Mouse (Mus musculus): ENCODE measurements around the gene Ammecr1. TPM values are rescaled to one million over a fixed set of nuclear protein-coding genes. Genes with fewer than 3 reads are reported as not detected.

The Ammecr1 gene
- total RNA-seq, 1 experiment, result 10.1 TPM

DNA sequence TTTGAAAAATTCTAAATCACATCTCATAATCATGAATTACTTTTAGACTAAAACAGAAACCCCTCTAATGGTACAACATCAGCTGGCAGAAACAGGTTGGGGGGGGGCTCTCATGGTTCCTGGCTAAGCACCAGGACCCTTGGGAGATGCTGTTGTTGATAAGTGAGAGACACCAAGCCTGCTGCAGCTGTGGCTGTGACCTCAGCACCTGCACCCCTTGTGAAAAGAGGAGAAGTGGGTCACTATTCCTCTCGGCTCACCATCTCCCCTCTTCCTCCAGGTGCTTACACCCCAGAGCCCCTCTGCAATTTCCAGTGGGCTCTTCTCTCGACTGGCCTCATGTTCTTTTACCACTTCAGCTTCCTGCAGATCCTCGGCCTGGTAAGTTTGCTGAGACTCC lies 134.3 kb downstream of the Ammecr1 start:
- DNase-seq (ENCODE audit: low read depth, low spot score), result no peak
- Histone ChIP-seq H3K9me3 (ENCODE audit: control insufficient read depth, insufficient read depth, low read depth, low read length) (no peaks in the 10 kb centered on the region), H3K36me3 (ENCODE audit: control insufficient read depth, insufficient read depth, low read length, poor library complexity, severe bottlenecking) (no peaks in the 10 kb centered on the region), H3K27ac (ENCODE audit: insufficient read depth, low read depth, low read length, poor library complexity, severe bottlenecking) (no peak overlapping the region), H3K9ac (ENCODE audit: insufficient read depth, low read depth, low read length, poor library complexity, severe bottlenecking) (no peak overlapping the region), H3K4me1 (ENCODE audit: control insufficient read depth in 2 of 2, insufficient read depth in 2 of 2, low read length in 2 of 2, poor library complexity in 1 of 2) (no peaks in the 10 kb centered on the region), H3K4me3 (ENCODE audit: insufficient read depth in 1 of 2, low read depth in 1 of 2, low read length in 2 of 2, poor library complexity in 1 of 2, severe bottlenecking in 1 of 2) (no peak overlapping the region)
- in situ Hi-C loops (cut with MboI; ENCODE audit: low sequenced_read_pairs in 2 of 2, unreplicated experiment in 2 of 2), result no loop called here
- TF ChIP-seq ZNF384 (IDR thresholded peaks at IDR 0.05; ENCODE audit: low read depth, low read length) (no peak), ZC3H11A (IDR thresholded peaks at IDR 0.05; ENCODE audit: borderline replicate concordance, low read depth, low read length) (no peak), CHD2 (IDR thresholded peaks at IDR 0.05; ENCODE audit: low read depth, low read length) (no peak), HCFC1 (IDR thresholded peaks at IDR 0.05; ENCODE audit: borderline replicate concordance, insufficient read depth, low read length) (no peak)

GRCm38 (mm10) chrX:142830572-142830971 lies 136.0 kb downstream of the Ammecr1 start:
- in situ Hi-C loops (cut with MboI; ENCODE audit: low sequenced_read_pairs in 2 of 2, unreplicated experiment in 2 of 2), result no loop called here
- no peak for TF ChIP-seq ZC3H11A (IDR thresholded peaks at IDR 0.05; ENCODE audit: borderline replicate concordance, low read depth, low read length)
- TF ChIP-seq HCFC1 (IDR thresholded peaks at IDR 0.05; ENCODE audit: borderline replicate concordance, insufficient read depth, low read length), result no peak
- no peak for TF ChIP-seq ZNF384 (IDR thresholded peaks at IDR 0.05; ENCODE audit: low read depth, low read length)
- no peak for TF ChIP-seq CHD2 (IDR thresholded peaks at IDR 0.05; ENCODE audit: low read depth, low read length)
- TF ChIP-seq MAFK (IDR thresholded peaks at IDR 0.05; ENCODE audit: insufficient read depth, low read depth, low read length), result no peak
- H3K27ac ChIP-seq (ENCODE audit: insufficient read depth, low read depth, low read length, poor library complexity, severe bottlenecking), result no peak overlapping the region
- H3K4me3 ChIP-seq (ENCODE audit: insufficient read depth in 1 of 2, low read depth in 1 of 2, low read length in 2 of 2, poor library complexity in 1 of 2, severe bottlenecking in 1 of 2), result no peak overlapping the region
- no peaks in the 10 kb centered on the region for H3K36me3 ChIP-seq (ENCODE audit: control insufficient read depth, insufficient read depth, low read length, poor library complexity, severe bottlenecking)
- no peak overlapping the region for H3K9ac ChIP-seq (ENCODE audit: insufficient read depth, low read depth, low read length, poor library complexity, severe bottlenecking)
- no peaks in the 10 kb centered on the region for H3K9me3 ChIP-seq (ENCODE audit: control insufficient read depth, insufficient read depth, low read depth, low read length)
- H3K4me1 ChIP-seq (ENCODE audit: control insufficient read depth in 2 of 2, insufficient read depth in 2 of 2, low read length in 2 of 2, poor library complexity in 1 of 2), result no peaks in the 10 kb centered on the region
- no peak for DNase-seq (ENCODE audit: low read depth, low spot score)

DNA sequence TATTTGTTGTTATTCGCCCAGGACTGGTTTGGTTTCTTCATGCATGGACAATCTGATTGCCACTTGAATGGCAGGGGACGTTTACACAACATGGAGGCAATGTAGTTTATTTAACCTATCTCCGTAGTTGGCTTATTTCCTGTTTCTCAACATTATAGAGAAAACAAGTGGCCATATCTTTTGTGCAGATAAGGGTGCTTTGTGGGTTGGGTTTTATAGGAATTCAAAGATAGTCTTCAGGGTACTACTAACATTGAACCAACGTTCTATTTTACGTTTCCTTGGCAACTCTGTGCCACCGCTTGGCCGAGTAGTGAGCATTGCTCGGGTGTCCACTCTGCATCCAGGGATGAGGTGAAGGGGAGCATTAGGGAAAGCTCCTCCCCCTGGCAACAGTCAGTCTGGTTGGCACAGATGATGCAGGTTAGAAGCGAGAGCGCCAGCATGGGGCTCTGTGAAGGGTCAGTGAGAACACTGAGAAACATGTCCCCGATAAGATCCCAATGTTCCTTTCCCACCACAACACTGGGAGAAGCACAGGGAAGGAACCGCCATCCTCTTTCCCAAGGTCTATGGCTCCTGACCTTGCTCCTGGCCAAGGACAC lies 136.6 kb downstream of the Ammecr1 start:
- in situ Hi-C loops (cut with MboI; ENCODE audit: low sequenced_read_pairs in 2 of 2, unreplicated experiment in 2 of 2), result loop anchor here (10.0 kb wide), 2 partner anchors 225 to 615 kb away; no protein-coding TSS in a partner anchor
- H3K9me3 ChIP-seq (ENCODE audit: control insufficient read depth, insufficient read depth, low read depth, low read length), result no peaks in the 10 kb centered on the region
- H3K4me1 ChIP-seq (ENCODE audit: control insufficient read depth in 2 of 2, insufficient read depth in 2 of 2, low read length in 2 of 2, poor library complexity in 1 of 2), result no peaks in the 10 kb centered on the region
- H3K4me3 ChIP-seq (ENCODE audit: insufficient read depth in 1 of 2, low read depth in 1 of 2, low read length in 2 of 2, poor library complexity in 1 of 2, severe bottlenecking in 1 of 2), result no peak overlapping the region
- DNase-seq (ENCODE audit: low read depth, low spot score), result no peak
- H3K9ac ChIP-seq (ENCODE audit: insufficient read depth, low read depth, low read length, poor library complexity, severe bottlenecking), result no peak overlapping the region
- TF ChIP-seq CHD2 (IDR thresholded peaks at IDR 0.05; ENCODE audit: low read depth, low read length), result no peak
- TF ChIP-seq ZC3H11A (IDR thresholded peaks at IDR 0.05; ENCODE audit: borderline replicate concordance, low read depth, low read length), result no peak
- TF ChIP-seq MAFK (IDR thresholded peaks at IDR 0.05; ENCODE audit: insufficient read depth, low read depth, low read length), result no peak
- no peak for TF ChIP-seq HCFC1 (IDR thresholded peaks at IDR 0.05; ENCODE audit: borderline replicate concordance, insufficient read depth, low read length)
- no peak for TF ChIP-seq ZNF384 (IDR thresholded peaks at IDR 0.05; ENCODE audit: low read depth, low read length)
- no peak overlapping the region for H3K27ac ChIP-seq (ENCODE audit: insufficient read depth, low read depth, low read length, poor library complexity, severe bottlenecking)
- H3K36me3 ChIP-seq (ENCODE audit: control insufficient read depth, insufficient read depth, low read length, poor library complexity, severe bottlenecking), result no peaks in the 10 kb centered on the region

GRCm38 (mm10) chrX:142829267-142829666 lies 137.3 kb downstream of the Ammecr1 start:
- DNase-seq (ENCODE audit: low read depth, low spot score), result no peak
- no peak for TF ChIP-seq HCFC1 (IDR thresholded peaks at IDR 0.05; ENCODE audit: borderline replicate concordance, insufficient read depth, low read length)
- no peak for TF ChIP-seq CHD2 (IDR thresholded peaks at IDR 0.05; ENCODE audit: low read depth, low read length)
- no peak for TF ChIP-seq ZNF384 (IDR thresholded peaks at IDR 0.05; ENCODE audit: low read depth, low read length)
- no peak for TF ChIP-seq ZC3H11A (IDR thresholded peaks at IDR 0.05; ENCODE audit: borderline replicate concordance, low read depth, low read length)
- TF ChIP-seq MAFK (IDR thresholded peaks at IDR 0.05; ENCODE audit: insufficient read depth, low read depth, low read length), result no peak
- no peak overlapping the region for H3K4me3 ChIP-seq (ENCODE audit: insufficient read depth in 1 of 2, low read depth in 1 of 2, low read length in 2 of 2, poor library complexity in 1 of 2, severe bottlenecking in 1 of 2)
- no peak overlapping the region for H3K27ac ChIP-seq (ENCODE audit: insufficient read depth, low read depth, low read length, poor library complexity, severe bottlenecking)
- no peaks in the 10 kb centered on the region for H3K36me3 ChIP-seq (ENCODE audit: control insufficient read depth, insufficient read depth, low read length, poor library complexity, severe bottlenecking)
- H3K9ac ChIP-seq (ENCODE audit: insufficient read depth, low read depth, low read length, poor library complexity, severe bottlenecking), result no peak overlapping the region
- H3K4me1 ChIP-seq (ENCODE audit: control insufficient read depth in 2 of 2, insufficient read depth in 2 of 2, low read length in 2 of 2, poor library complexity in 1 of 2), result no peaks in the 10 kb centered on the region
- no peaks in the 10 kb centered on the region for H3K9me3 ChIP-seq (ENCODE audit: control insufficient read depth, insufficient read depth, low read depth, low read length)
- in situ Hi-C loops (cut with MboI; ENCODE audit: low sequenced_read_pairs in 2 of 2, unreplicated experiment in 2 of 2), result loop anchor here (10.0 kb wide), 2 partner anchors 226 to 616 kb away; no protein-coding TSS in a partner anchor

Measured in ES-E14 (cell line).